Comparison of ENCODE assay signal across 11 mouse cellular contexts in genomic region chr13:48131681-48132080, GRCm38 (mm10).
DNase-seq lines count a peak whose midpoint lies in the region; ATAC-seq lines count a peak whose summit lies in the region.
"Had no signal": no experiment of that assay in that cellular context is flagged by ENCODE, and none has a peak within 500 bp of the region (broad histone marks: within the 10 kb centered on the region; RNA-seq: fewer than 3 reads in every experiment).

No protein-coding gene starts in this region.

- H3K36me3 ChIP-seq in forebrain, embryonic 14.5 days (ENCODE audit: control insufficient read depth, insufficient read depth, low read length), result no peaks in the 10 kb centered on the region
- H3K36me3 ChIP-seq in kidney, embryonic 16.5 days (ENCODE audit: insufficient read depth, low read length), result no peaks in the 10 kb centered on the region
- H3K36me3 ChIP-seq in neural tube, embryonic 13.5 days, result no peaks in the 10 kb centered on the region

- peak; percentile 7 for DNase-seq in layer of hippocampus, adult 9-11 months
- DNase-seq in layer of hippocampus, postnatal 36 days, result no peak
- peak; percentile 73 for DNase-seq in forebrain, embryonic 14.5 days (ENCODE audit: low spot score)
- no peak for DNase-seq in lung, postnatal 36 days
- DNase-seq in c-Kit-positive CD71-positive TER-119-positive erythroid progenitor cells, embryonic 14.5 days (ENCODE audit: low spot score), result no peak

- no peak overlapping the region for H3K9ac ChIP-seq in forebrain, embryonic 14.5 days (ENCODE audit: low read length)
- H3K9ac ChIP-seq in kidney, embryonic 16.5 days (replicated peaks; ENCODE audit: low read length), result no peak overlapping the region
- no peak overlapping the region for H3K9ac ChIP-seq in neural tube, embryonic 13.5 days

- H3K4me3 ChIP-seq in forebrain, embryonic 14.5 days (ENCODE audit: low read depth, low read length), result no peak overlapping the region
- H3K4me3 ChIP-seq in kidney, embryonic 16.5 days (ENCODE audit: low read length), result no peak overlapping the region
- H3K4me3 ChIP-seq in neural tube, embryonic 13.5 days, result no peak overlapping the region
- H3K4me3 ChIP-seq: erythroblast, embryonic 14.5 days had no signal

- peak overlapping the region; percentile 78 for H3K27ac ChIP-seq in forebrain, embryonic 14.5 days (ENCODE audit: low read depth, low read length)
- peak overlapping the region; percentile 77 for H3K27ac ChIP-seq in kidney, embryonic 16.5 days (ENCODE audit: low read length)
- peak overlapping the region; percentile 78 for H3K27ac ChIP-seq in neural tube, embryonic 13.5 days (replicated peaks)
- H3K27ac ChIP-seq: macrophage had no signal

- peak; percentile 27 for ATAC-seq in forebrain, embryonic 14.5 days
- no peak for ATAC-seq in kidney, embryonic 16.5 days (ENCODE audit: low FRiP score, low TSS enrichment)
- ATAC-seq in neural tube, embryonic 13.5 days (ENCODE audit: low read depth), result peak; percentile 52; the same call in 1 of the 2 replicates
- ATAC-seq in megakaryocyte, adult 5-6 weeks (ENCODE audit: poor library complexity, severe bottlenecking), result no peak
- ATAC-seq: activated CD4-positive, CD25-positive, alpha-beta regulatory T cell, adult 4 months had no signal

- 6% methylated on average over 5 of the region's 5 CpGs for WGBS in forebrain, embryonic 14.5 days
- WGBS in kidney, embryonic 16.5 days, result 22% methylated on average over 5 of the region's 5 CpGs
- WGBS in neural tube, embryonic 13.5 days, result 16% methylated on average over 5 of the region's 5 CpGs

- H3K4me2 ChIP-seq in forebrain, embryonic 14.5 days (ENCODE audit: low read length), result 0 out of 2 replicates have a peak overlapping the region, but pooled peaks have one; percentile 2
- H3K4me2 ChIP-seq in kidney, embryonic 16.5 days (replicated peaks; ENCODE audit: low read depth, low read length), result no peak overlapping the region
- peak overlapping the region; percentile 41; the same call in 1 of the 2 replicates for H3K4me2 ChIP-seq in neural tube, embryonic 13.5 days

- peaks cover 24% of the 10 kb centered on the region for H3K4me1 ChIP-seq in forebrain, embryonic 14.5 days (ENCODE audit: control insufficient read depth, insufficient read depth, low read length)
- peaks cover 21% of the 10 kb centered on the region for H3K4me1 ChIP-seq in kidney, embryonic 16.5 days (ENCODE audit: insufficient read depth, low read length)
- peaks cover 51% of the 10 kb centered on the region for H3K4me1 ChIP-seq in neural tube, embryonic 13.5 days (replicated peaks)

- no peaks in the 10 kb centered on the region for H3K9me3 ChIP-seq in forebrain, embryonic 14.5 days (replicated peaks; ENCODE audit: control insufficient read depth, low read length)
- no peaks in the 10 kb centered on the region for H3K9me3 ChIP-seq in kidney, embryonic 16.5 days (ENCODE audit: low read length)
- no peaks in the 10 kb centered on the region for H3K9me3 ChIP-seq in neural tube, embryonic 13.5 days

- H3K27me3 ChIP-seq in forebrain, embryonic 14.5 days (replicated peaks; ENCODE audit: control insufficient read depth, insufficient read depth, low read length), result no peaks in the 10 kb centered on the region
- no peaks in the 10 kb centered on the region for H3K27me3 ChIP-seq in kidney, embryonic 16.5 days (ENCODE audit: insufficient read depth, low read length)
- no peaks in the 10 kb centered on the region for H3K27me3 ChIP-seq in neural tube, embryonic 13.5 days

Comparison
In these comparisons a context has a peak if more than half of its experiments do, and no peak if none do; other contexts are left out.
1. DNase-seq: peak in layer of hippocampus, adult 9-11 months (single experiment) and forebrain, embryonic 14.5 days (single experiment); none in layer of hippocampus, postnatal 36 days (0 of 2), lung, postnatal 36 days (single experiment) and c-Kit-positive CD71-positive TER-119-positive erythroid progenitor cells, embryonic 14.5 days (single experiment).
2. ATAC-seq: peak in forebrain, embryonic 14.5 days (single experiment) and neural tube, embryonic 13.5 days (single experiment); none in kidney, embryonic 16.5 days (single experiment) and megakaryocyte, adult 5-6 weeks (single experiment).
3. Peak in every context shown above with its lines, with median percentiles within 50 percentile points of each other: H3K27ac ChIP-seq.